In genomic region chr7:84272206-84272818, GRCm38 (mm10) we compare ENCODE assay signal across 8 mouse cellular contexts.
DNase-seq lines count a peak whose midpoint lies in the region; ATAC-seq and TF ChIP-seq lines count a peak whose summit lies in the region.

No protein-coding gene starts in this region.

- TF ChIP-seq CTCF in left cerebral cortex, adult 2 months (IDR thresholded peaks at IDR 0.05): peak; percentile 93

- intact Hi-C loops in left cerebral cortex, adult 2 months (cut with DNase I): loop anchor here (1.0 to 5.0 kb wide), 4 partner anchors 84 to 380 kb away; partner anchors contain the start of gene Cemip

- no peak overlapping the region for H3K4me3 ChIP-seq in left cerebral cortex, adult 2 months

- peak; percentile 97 for ATAC-seq in common myeloid progenitor, adult 5-6 weeks (replicated peaks; ENCODE audit: low read depth, poor library complexity, severe bottlenecking)
- ATAC-seq in megakaryocyte, adult 5-6 weeks (ENCODE audit: poor library complexity, severe bottlenecking): peak; percentile 85

- peak; percentile 71 for DNase-seq in WW6 (ENCODE audit: low read depth, low spot score)
- DNase-seq in gastrocnemius, postnatal 10 days: peak; percentile 72
- DNase-seq in hindlimb bud, embryonic 11.5 days (ENCODE audit: extremely low spot score, low read depth, low spot score): peak; percentile 52
- peak; percentile 71 to 74 for DNase-seq in left cerebral cortex, adult 2 months (ENCODE audit: extremely low spot score in 1 of 2, low spot score in 2 of 2)
- DNase-seq in right cerebral cortex, adult 2 months (ENCODE audit: low spot score in 2 of 2): peak; percentile 78 to 81
- DNase-seq in urinary bladder, postnatal 10 days (ENCODE audit: low spot score): peak; percentile 36

- H3K27ac ChIP-seq in left cerebral cortex, adult 2 months: no peak overlapping the region
